Mouse (Mus musculus) cerebellum, adult 11 months (tissue): ENCODE data around the gene Ralgps1.

Source experiments
- DNase-seq: peaks from one replicate; pipeline ENCODE4 v3.0.0; 2022

The Ralgps1 gene

DNA sequence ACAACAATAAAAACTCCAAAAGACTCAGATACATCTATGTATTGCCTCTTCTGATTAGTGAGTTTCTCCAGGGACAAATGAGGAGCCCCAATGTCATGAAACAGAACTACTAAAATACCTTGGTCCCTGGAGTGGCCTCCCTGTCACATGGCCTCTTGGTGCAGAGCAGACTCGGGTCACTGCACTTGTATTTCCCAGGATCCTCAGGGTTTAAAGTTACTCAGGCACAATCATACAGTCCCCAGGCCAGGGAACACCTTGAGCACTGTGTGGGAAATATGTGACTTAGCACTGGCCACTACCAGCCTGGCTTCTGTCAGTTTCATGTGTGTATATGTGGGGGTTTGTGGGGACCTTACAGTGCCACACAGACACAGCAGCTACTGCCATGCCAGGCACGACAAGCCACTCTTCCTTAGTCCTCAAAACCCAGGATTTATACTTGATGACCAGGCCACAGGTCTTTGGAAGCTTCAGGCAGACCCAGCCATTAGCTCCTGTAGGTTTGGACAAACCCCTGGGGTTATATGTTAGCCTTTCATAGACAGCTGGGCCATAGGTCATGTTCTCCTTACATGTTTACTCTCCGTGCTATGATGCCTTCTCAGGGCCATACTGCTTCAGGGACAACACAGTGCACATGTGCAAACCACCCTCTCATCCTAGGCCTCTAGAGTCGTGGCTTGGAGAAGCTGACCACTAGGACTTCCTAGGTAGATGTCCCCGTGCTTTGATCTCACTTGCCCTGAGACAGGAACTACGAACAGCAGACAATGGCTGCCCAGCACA lies 138.3 kb downstream of the Ralgps1 start:
- no peak for DNase-seq

DNA sequence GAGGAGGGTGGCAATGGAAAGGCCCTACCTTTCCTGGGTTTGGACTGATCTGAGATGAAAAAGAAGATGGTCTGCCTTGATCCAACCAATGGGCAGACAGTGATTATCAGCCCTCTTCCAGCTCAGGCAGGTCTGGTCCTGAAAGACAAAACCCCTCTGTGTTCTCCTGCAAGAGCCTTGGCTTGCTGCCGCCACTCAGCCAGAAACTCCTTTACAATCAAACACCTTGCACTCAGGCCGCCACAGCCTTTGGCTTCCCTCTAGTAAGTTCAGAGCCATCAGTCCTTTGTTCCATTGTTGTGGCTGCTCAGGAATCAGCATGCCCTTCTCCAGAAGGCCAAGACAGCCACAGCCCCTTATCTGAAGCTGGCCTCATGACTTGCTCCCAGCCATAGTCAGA lies 139.5 kb downstream of the Ralgps1 start:
- DNase-seq, result no peak

DNA sequence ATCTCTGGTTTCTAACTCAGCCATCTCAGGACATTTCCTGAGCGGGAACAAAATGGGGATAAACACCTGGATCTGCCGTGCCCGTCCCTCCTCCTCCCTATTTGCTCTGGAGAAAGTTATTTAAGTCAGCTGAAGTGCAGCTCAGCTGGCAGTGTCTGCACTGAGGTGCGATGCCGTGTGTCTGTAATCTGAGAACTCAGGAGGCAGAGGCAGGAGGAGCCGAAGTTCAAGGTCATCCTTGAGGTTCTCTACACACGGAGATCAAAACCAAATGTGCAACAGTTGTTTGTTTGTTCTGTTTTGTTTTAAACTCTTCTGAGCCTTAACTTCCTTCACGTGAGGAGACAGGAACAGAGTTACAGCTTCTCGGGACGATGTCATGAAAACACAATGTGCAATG lies 140.6 kb downstream of the Ralgps1 start:
- no peak for DNase-seq

DNA sequence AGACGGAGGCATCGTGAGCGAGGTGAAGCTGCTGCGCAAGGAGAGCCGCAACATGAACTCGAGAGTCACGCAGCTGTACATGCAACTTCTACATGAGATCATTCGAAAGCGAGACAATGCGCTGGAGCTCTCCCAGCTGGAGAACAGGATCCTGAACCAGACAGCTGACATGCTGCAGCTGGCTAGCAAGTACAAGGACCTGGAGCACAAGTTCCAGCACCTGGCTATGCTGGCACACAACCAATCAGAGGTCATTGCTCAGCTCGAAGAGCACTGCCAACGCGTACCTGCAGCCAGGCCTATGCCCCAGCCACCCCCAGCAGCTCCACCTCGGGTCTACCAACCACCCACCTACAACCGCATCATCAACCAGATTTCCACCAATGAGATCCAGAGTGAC lies 142.7 kb downstream of the Ralgps1 start:
- no peak for DNase-seq

DNA sequence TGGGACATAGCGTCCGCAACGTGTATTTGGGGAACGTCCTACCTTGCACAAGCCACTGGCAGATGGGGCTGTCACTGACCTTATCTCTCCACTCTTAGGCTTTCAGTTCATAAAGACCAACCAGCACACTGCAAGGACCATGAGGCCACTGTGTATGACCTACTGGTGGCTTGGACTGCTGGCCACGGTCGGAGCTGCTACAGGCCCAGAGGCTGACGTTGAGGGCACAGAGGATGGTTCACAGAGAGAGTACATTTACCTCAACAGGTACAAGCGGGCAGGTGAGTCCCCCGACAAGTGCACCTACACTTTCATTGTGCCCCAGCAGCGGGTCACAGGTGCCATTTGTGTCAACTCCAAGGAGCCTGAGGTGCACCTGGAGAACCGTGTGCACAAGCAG lies 143.2 kb downstream of the Ralgps1 start:
- DNase-seq, result no peak

DNA sequence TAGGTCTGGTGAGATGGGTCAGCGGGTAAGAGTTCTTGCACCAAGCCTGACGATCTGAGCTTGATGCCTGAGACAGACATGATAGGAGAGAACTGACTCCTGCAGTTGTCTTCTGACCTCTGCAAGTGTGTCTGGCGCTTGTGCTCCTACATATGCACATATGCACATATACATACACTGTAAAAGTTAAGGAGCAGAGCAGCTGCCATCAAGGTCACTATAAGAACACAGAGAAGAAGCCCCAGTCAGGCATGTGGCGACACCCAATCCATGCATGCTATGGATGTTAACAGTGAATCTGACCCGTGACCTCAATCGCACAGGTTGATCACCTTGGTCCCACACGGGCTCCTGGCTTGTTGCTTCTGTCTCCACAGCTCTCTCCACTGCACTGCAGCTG lies 145.4 kb downstream of the Ralgps1 start:
- no peak for DNase-seq

DNA sequence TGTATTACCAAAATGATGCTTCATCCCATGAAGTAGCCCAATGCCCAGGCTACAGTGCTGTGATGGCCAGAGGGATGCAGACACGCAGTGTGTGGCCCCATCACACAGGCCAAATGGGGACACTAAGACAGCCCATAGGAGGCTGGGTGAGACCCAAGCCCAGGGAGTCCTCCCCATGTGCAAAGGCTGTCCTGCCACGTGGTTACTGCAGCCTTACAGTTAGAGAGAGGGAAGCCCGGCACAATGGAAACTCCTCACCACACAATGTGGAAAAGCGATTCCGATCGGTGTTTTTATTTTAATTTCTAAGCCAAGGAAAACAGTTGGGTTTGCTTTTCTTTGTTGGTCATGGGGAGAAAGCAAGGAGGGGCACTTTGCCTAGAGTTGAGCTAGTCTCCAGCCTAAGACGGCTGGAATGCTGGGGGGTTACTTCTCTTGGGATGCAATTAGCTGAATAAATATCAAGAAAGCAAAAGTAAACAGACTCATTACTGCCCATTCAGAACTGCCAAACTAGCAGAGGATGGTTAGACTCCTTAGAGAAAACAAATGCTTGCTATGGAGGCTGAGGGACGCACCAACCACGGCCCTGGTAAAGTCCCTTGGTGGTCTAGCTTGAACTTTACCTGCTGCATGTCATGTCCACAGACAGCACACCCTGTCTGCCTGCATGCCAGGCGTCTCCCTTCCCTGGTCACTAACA lies 147.5 kb downstream of the Ralgps1 start:
- no peak for DNase-seq

DNA sequence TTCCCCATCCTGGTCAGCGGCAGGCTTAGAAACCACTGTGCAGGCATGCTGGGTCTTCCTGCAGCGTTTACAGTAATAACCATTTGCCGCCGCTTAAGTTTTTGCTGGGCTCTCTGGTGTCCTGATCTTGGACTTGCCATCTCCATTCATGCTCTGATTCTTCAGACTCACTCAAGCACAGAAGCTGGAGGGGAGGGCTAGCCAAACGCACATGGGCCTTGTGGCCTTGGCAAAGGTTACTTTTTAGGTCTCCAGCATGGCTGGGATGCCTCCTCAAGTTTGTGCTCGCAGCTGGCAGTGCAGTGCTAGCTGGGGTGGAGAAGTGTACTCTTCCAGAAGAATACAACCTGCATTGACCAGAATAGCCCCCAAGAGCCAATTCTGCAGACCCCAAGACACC lies 148.8 kb downstream of the Ralgps1 start:
- DNase-seq, result no peak

DNA sequence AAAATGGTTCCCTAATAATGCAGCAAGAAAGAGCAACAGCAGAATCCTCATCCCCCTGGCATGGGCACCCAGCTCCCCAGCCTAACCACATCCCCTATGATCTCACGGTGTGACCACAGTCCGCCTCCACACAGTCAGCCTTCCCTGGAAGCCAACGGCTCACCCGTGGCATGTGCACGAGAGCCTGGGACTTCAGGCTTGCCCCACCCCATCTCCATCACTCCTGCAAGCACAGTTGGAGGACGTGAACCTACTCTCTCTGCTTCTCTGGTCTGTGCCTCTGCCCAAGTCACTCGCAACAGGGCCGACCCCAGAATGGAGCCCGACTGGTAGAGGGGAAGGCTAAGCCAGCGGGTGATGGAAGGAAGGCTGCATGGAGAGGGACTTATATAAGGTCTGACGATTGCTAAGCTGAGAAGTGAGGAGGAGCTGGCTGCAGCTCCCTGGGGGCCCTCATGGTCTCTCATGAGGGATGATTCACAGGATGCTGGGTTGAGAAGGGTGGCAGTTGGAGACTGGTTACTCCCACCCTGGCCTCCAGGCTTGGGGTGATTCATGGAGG lies 149.9 kb downstream of the Ralgps1 start:
- DNase-seq, result no peak

DNA sequence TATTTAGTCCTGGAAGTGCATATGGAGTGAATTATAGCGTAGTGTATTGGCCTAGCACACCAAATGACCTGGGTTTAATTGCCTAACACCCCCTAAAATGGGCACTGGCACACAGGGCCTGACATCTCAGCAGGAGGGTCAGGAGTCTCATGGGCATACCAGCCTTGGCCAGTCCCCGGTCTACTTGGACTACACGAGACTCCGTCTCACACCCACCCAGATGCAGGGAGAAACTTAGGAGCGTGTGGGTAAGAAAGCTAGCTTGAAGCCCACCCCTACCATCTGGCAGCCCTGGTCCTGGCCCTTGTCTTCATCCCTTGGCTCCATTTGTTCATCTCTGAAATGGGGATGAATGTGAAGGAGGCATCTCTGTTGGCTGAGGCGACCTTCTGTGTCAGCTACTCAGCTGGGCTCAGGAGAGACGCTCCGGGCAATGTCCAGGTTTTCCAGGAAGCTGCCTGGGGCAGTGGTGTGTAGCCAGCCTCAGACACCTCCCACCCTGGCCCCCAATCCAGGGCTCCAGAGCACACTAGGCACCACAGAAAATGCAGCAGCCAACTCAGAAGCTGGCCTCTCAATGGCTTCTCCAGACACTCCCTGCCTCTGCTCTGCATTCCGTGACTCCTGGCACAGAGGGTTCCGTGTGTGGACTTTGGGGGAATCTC lies 150.5 kb downstream of the Ralgps1 start:
- DNase-seq, result no peak

DNA sequence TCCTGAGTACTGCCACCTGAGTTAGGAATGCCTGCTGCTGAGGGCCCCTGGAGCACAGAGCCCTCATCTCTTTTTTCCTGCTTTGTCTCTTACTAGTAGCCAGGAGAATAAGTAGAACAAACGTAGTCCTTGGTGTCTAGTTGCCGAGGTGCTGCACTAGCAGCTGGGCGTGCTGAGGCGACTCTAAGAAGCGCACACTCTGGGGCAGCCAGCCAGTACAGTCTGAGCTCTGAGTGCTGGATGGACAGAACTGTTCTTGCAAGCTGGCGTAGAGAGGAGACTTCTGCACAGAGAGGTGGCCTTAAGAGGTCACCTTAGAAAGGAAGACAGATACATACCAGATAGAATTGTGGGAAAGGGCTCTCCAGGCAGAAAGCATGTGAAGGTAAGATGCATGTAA lies 151.0 kb downstream of the Ralgps1 start:
- DNase-seq, result no peak

DNA sequence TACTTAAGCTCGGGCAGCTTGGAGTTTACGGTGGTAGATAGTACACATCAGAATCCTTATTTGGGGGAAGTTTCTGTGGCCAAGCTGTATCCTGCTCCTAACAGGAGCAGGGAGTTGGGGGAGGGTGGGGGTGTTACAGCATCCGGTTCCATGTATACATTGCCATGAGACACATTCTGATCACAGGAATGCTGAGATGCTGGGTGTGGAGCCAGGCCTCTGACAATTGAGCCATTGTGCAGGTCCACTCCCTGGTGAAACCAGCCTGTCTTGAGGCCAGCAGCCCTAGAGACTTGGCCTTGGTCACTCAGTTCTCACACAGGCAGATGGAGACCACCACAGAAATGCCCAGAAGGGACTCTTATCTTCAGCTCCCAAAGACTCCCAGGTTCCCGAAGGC lies 151.6 kb downstream of the Ralgps1 start:
- no peak for DNase-seq

DNA sequence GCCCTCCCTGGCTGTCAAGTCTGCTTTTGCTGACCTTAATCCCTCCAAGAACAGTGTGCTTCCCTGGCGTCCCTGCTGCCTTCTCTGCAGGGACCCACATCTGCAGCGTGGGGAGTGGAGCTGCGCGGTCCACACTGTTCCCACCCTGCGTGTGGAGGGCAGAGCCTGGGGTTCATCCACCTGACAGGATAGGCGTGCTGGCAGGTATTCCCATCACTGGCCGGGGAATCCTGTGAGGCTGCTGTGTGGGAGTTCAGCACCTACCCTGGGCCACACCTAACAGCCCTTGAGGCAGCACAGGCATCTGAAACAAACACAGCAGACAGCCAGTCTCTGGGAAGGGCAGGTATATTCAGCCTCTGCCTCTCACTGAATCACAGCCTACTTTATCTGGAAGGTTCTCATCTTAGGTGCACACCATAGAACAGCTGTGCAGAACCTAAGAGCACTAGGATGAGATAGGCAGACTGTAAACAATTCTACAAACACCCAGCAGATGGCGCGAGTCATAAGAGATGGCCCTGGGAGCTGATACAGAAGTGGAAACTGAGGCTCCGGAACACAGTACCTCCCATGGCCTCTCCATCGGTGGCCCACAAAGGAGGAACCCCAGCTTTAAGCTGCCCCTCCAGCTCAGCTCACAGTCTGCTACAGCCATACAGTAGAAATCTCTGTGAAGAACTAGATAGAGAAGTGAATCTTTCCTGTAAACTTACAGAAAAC lies 152.2 kb downstream of the Ralgps1 start:
- DNase-seq, result no peak

DNA sequence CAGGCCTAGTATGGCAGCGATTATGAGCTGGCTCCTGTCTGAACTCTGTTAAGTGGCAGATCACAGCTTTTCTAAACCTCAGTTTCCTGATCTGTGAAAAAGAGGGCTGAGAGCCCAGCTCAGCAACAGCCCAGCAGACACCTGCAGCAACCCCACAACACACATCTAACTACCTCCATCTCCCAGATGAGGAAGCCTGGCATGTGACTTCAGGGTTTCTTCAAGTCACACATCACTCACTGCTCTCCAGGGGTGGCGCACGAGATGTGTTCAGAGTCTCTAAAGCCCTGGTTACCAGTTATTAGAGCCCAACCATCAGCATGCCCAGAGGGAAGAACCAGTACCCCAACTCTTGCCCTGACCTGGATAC lies 153.9 kb downstream of the Ralgps1 start:
- DNase-seq, result no peak

DNA sequence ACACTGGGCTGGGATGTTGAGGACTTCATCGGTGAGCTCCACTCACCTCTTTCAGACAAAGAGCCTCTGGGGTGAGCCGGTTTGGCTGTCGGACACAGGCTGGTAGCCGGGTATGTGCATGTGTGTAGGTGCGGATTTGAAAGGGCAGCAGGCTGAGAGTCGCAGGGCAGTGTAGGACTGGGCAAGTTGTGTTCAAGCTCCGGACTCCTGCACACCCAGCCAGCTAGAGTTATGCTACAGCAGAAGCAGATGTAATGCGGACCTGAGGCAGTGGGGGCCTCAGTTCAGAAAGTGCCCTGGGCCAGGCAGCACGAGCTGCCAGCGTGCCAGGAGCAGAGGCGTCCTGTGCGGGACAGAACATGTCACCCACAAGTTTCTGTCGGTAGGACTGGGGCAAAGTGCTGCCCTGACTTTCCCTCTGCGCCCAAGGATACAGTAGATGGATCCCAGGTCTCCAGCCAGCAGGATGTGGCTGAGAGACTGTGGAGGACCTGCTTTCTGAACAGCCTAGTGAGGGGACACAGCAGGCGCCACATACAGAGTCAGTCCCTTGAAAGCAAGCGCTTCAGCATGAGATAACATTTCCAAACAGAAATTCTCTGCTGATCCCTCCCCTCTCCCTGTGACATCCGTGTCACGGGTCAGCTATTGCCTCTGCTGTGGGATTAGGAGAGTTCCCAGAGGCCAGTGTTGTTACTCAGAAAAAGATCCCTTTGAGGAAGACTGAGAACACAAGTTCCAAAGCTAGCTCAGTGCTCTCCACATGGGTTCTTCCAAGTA lies 154.5 kb downstream of the Ralgps1 start:
- DNase-seq, result no peak

DNA sequence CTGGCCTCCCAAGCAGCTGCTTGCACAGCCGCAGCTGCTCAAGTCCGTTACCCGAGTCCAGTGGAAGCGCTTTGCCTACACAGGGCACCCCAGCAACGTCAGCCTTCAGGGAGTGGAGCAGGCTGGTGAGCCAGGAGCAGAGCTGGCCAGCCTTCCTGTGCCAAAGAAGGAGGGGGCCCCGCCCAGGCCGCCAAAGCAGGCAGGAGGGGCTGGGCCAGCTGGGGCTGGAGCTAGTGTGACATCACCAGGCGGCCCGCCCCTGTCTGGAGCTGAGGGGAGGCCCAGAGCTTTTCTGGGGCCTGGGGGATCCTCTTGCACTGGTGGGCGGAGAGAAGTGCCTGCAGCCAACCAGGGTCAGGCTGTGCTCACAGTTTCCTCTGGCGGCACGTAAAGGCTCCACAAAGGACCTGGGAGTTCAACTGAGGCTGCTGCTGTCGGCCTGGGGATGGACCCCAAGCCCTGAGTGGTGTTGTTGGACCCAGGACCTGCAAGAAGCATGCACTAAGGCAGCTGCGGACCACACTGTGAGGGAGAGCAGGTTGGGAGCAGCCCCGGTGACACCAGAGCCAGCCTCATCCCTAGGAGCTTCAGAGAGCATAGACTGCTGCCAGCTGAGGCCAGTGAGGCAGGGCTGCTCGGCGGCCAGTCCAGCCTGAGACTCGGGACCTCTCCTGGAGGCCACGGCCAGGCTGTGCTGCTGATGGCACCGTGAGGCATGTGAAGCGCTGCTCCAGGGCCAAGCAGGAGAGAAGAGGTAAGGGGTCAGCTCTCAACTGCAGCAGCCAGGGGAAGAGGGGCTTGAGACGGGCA lies 155.4 kb downstream of the Ralgps1 start, which contains the start of gene Angptl2:
Angptl2 (plus strand) TSS at position 370 of the 810 bp plus-strand sequence.
- peak; percentile 74 for DNase-seq

DNA sequence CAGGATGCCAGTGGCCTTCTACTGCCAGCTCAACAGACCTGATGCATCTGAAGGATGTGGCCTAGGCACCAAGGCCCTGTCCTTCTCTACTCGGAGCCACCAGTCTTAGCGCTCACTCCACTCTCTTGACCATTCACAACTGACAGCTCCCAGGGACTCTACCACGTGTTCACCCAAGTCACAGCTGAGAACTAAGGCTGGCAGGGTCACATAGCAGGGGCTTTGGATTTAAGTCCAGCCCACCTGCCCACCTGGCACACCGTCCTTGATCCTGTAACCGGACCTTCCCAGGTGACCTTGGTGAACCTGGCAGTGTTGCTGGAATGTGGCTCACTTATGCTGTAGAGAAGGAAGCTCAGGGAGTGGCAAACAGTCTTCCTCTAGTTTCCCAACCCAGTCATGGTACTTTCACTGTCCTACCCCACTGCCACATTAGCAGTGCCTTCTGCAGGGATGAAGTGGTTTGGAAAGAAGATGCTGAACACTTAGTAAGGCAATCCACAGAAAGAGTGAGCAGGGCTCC lies 156.0 kb downstream of the Ralgps1 start:
- no peak for DNase-seq

DNA sequence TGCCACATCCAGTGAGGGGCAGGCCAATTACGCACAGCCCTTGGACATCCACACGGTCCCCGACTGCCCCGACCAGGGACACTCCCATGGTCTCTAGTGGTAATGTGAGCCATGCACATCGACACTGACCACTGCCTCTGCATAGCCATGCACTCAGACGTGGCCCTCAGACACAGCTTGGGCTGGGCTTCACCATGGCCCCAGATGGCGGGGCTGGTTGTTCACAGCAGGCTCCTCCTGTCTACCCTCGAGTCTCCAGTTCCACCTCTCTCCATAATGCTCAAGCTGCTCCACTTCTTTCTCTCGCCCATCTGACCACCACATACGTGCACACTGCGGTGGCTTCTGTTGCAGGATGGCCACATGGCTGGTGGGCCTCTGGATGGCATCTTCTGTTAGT lies 160.0 kb downstream of the Ralgps1 start:
- peak; percentile 61 for DNase-seq

DNA sequence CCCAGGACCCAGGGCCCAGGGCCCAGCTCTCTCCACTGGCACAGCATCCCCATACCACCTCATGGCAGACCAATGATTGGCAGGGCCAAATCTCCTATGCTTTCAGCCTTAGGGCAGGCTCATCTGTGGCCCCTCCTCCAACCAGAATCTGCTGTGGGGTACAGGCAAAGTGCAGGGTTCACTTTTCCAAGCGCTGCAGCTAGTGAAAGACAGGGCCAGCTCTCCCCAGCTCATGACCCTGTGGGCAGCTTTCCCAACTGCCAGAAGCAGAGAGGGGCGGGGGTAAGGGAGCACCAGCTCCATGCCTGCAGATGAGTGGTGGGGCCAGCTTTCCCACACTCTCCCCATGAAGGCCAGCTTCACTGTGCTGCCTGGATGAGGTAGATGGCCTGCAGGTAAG lies 160.4 kb downstream of the Ralgps1 start:
- DNase-seq, result no peak

DNA sequence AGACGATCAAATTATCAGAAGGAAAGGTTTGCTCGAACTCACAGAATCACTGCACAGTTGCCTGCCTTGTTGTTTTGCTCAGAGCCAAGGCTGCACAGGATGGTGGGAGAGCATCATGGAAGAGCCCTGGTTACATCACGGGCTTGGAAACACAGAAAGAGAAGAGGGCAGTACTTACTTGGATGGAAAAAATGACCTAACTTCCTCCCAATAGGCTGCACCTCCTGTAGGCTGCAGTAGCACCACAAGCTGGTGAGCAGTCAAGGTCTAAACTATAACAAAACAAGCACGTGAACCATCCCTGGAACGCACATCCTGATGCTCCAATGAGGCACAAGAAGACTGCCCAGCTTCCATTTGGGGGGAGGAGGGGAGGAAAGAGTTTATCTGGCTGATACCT lies 163.2 kb downstream of the Ralgps1 start:
- no peak for DNase-seq

DNA sequence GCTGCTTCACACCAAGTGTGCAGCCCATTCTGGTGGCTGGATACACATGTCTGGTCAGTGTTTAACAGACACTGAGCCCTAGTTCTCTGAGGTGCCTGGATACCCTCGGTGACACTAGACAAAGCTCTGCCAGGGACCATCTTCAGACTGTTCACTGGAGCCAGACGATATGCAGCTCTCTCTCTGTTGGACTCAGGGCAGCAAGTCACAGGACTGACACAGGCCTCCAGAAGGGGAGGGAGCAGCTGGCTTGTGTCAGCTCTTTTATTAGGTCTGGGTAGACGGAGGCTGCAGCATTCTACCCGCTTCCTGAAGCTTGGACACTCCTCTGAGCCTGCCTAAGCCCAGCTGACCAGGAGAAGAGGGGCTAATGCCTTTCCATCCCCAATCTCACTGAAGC lies 164.2 kb downstream of the Ralgps1 start:
- no peak for DNase-seq
